Mouse (Mus musculus): ENCODE measurements at regions not wholly inside any gene's neighbourhood (a gene's known extent, or its start where the extent isn't known, plus 50 kb on each side); places are given as distances from the start of the nearest gene placed in this dataset.

DNA sequence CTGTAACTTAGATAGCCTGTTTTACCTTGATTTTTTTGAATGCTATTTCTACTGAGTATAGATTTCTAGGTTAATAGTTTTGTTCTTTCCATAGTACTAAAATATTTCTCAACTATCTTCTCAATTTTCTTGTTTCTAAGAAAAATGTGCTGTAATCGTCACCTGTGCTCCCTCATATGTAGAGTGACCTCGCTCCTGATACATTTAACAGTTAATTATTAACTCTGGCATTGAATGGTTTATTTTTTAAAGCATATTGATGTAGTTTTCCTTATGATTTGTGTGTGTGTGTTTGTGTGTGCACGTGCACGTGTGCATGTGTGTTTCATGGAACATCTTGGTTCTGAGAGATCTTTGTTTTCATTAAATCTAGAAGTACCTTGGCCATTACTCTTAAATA lies 158.7 kb upstream of the Gm15217 start:
- DNase-seq (ENCODE audit: low spot score in 2 of 2), result no peak

DNA sequence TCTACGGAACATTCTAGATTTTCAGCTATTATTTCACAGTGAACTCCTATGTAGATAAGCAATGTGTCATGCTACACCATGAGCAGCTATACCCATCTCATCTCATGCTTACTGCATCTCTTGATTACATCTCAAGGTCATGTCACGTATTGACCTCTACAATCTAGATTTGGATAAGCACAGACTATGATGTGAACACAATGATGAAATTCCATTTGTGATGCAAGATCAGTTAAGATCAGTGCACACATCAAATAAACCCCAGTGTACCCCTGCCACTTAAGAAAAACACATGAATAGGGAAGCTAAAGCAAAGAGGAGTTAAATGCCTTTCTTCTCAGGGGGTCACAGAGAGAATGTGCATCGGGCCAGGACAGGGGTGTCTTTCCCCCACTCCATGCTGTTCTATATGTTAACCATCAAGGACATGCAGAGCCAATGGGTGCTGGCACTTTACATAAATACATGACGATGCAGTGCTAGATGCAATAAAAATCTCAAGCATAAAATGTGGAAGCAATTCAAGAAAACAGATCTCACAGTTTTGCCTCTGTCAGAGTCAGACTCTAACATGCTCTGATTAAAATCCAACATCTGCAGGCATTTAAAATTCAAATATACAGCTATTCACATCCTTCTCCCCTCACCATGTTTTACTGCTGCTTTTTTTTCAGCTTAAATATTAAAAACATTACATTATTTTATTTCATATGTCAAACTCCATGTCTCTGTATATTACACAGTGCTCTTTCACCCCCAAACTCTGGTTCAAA lies 157.1 kb upstream of the Gm15217 start:
- no peak for DNase-seq (ENCODE audit: low spot score in 2 of 2)

DNA sequence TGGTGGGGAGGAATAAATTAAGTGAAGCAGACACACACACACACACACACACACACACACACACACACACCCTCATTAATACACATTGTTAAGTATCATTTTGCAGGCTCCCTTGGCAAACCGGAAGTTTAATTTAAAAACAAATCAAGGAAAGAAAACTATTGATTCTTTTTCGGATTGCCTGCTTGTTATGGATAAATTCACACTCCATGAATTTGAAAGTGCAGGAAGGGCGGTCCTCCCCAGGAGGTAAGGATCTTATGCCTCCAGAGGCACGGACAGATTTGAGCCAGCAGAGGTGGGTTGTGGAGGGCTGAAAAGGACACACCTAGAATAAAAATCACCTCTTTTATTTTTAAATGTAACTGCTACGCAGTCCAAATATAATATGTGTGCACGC lies 156.2 kb upstream of the Gm15217 start:
- no peak for DNase-seq (ENCODE audit: low spot score in 2 of 2)

DNA sequence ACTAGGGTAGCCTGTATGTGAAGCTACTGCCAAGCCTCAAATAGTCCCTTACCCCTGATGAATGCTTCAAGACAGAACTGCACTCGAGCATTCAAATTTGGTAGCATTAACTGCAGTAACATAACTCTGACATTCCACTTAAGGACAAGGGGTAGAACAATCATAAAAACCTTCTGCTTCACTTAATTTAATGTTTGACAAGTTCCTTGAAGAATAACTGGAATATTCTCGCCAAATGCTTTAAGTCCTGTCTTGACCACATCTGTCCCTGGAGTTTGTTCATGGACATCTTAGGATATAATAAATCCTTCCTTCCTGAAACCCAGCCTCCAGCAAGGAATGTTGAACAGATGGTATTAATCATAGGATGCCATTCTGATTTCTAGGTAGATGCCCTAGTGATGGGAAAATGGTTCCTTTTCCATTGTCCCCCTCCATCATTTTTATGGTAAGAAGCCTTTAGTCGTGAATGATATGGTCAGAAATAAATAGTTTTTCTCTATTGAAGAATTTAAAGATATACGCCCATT lies 154.7 kb upstream of the Gm15217 start:
- DNase-seq (ENCODE audit: low spot score in 2 of 2), result no peak

DNA sequence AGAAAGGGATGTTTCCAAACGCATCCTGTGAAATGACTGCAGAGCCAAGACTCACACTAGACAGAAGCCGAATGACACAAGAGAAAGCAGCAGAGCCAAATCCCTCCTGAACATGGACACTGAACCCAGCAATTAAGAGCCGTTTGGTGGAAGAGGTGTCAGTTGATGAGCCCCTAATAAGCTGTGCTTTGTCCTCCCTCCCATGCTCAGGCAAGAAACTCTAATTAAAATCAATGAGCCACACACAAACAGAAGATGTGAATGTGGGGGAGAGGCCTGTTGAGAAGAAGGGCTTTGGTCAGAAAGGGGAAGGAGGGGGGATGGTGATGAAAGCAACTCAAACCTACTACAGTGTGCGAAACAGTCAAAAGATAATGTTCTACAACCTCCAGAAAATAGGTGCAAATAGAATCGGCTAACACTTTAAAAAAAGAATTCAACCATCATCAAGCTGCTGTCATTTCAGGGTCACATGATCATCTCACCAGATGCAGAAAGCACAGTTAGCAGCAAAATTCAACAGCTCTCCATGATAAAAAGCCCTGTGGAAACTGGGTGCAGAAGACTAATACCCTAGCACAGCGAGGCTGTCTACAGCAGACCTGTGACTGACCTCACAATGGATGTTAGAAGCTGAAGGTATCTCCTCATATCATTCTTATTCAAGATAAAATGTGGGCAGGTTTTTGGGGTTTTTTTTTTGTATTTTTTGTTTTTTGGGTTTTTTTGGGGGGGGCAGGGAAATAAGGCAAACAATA lies 153.2 kb upstream of the Gm15217 start:
- no peak for DNase-seq (ENCODE audit: low spot score in 2 of 2)

DNA sequence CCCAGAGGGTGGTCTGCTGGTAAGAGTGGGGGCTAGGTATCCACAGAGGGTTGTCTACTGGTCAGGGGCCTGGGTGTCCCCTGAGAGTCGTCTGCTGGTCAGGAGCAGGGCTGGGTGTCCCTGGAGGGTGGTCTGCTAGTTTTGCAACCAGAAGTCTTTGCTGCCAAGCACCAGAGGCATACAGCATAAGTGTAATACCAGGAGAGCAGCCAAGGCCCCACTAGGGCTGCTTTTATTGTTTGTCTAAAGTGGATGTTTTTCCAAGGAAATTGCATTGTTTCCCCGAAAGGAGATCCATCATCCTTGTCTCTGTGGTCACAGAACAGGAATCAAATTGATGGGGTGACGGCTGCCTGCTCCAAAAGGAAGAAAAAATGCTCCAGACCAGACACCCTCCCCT lies 145.2 kb upstream of the Gm15217 start:
- DNase-seq (ENCODE audit: low spot score in 2 of 2), result no peak

GRCm38 (mm10) chr14:46234835-46235234 lies 144.4 kb upstream of the Gm15217 start:
- no peak for DNase-seq (ENCODE audit: low spot score in 2 of 2)

DNA sequence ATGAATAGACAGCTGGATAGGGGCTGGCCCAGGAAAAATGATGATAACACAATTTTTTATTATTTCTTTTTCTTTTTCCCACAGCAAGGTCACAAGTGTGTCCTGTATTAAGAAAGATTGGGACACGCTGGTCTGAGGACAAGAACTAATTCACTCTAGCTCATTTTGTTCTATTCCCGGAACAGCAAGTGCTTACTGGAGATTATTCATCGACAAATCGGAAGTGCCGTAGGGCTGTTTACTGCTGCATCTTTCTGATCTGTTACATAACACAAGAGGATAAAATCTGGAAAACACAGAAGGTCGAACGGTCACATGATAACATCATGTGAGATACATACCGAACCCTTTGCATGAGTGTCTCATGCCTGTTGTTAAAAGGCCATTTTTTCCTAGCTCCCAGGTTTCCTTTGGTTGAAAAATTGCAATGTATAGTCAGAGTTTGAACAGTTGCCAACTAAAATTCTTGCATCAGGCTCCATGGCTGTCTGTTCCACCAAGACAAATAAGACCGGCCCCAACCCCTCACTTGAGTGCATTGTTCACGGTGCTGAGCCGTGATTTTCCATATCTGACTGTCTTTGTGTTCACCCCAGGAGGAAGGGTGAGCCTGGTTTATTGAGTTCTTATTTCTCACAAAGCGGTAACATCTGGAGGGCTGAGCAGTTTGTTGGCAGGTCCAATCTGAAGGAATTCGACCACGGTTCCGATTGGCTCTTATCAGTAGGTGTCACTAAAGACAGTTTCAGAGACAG lies 139.0 kb upstream of the Gm15217 start:
- DNase-seq (ENCODE audit: low spot score in 2 of 2), result no peak

DNA sequence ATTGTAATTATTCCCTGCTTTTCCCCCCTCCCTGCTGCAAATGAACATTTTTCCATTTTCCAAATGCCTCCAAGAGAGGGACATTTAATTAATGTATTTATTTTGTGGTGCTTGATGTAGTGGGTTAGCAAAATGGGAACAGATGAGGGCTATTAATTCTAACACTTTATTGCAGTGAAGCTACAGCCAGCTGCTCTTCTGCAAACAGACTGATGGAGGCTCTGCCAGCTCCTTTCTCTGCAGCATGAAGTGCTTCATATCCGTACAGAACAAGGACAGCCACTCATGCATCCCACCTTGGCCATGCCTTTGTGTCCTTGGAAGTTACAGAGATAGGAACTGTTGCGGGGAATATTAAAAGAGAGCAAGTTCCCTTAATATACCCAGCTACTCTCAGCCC lies 138.3 kb upstream of the Gm15217 start:
- no peak for DNase-seq (ENCODE audit: low spot score in 2 of 2)

- DNase-seq (ENCODE audit: low spot score in 2 of 2), result no peak
Measured at GRCm38 (mm10) chr14:46247491-46248484, 131.4 kb upstream of the Gm15217 start.

- DNase-seq (ENCODE audit: low spot score in 2 of 2), result no peak
Measured at GRCm38 (mm10) chr14:46249141-46249540, 130.1 kb upstream of the Gm15217 start.

DNA sequence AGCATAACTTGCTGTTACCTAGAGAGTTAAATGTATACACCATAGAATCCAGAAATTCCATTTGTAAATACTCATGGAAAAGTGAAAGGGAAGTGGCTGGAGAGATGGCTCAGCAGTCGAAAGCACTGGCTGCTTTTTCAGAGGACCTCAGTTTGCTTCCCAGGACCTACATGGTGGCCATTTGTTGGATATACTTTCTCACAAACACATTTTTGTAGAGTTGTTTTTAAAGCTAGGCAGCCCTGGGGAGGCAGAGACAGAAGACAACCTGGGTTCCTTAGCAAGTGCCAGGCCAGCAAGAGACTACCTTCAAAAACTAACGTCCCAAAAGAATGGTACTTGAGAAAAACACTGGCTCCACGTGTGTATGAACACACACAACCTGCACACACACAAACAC lies 124.0 kb upstream of the Gm15217 start:
- no peak for DNase-seq (ENCODE audit: low spot score in 2 of 2)

DNA sequence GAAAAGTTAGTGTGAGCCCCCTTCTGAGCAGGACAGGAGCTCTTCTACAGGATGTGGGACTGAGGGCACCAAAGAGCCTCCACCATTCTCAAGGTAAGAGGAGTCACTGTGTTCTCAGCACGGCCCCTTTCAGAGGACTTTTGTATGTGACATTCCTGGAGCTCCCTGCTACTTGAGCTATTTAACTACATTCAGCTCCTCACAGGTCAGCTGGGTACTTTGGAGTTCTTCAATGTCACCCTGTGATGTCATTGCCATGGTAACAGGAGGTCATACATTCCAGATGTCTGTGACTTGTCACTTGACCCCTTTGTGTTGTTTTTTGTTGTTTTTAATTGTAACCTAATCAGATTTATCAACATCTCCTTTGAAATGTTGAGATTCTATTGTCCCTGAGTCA lies 122.9 kb upstream of the Gm15217 start:
- no peak for DNase-seq (ENCODE audit: low spot score in 2 of 2)

DNA sequence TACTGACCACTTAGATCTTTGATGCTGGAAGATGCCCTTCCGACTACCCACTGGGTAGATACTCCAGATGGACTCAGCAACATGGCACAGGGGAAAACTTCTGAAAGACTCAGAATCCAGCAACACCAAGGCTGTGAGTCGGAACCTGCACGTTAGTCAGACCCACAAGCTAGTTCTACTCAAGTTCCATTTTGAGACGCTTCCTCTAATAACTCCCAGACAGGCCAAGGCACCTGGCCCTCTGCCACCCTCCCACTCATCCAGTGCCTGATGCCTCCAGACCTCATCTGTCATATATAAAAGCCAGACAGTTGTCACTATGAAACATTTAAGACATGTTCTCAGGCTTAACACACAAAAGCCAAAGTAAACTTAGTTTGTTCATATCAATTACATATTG lies 121.9 kb upstream of the Gm15217 start:
- DNase-seq (ENCODE audit: low spot score in 2 of 2), result no peak

DNA sequence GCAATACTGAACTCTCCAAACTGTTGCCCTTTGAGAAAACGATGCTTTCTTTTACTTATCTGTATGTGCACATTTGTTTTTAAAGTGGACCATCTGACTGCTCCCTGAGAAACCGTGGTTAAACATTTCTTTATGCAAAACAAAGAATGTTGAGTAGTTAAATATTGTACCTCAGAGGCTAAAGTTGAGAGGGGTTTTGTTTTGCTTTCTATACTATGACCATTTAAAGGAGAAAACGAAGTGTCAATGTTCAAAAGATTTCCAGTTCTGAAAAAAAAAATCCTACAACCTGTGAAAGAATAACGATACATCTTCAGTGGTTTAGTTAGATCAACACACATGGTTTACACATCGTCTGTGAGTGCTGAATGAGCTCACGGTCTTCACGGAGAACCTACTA lies 120.7 kb upstream of the Gm15217 start:
- DNase-seq (ENCODE audit: low spot score in 2 of 2), result no peak

- DNase-seq (ENCODE audit: low spot score in 2 of 2), result no peak
Measured at GRCm38 (mm10) chr14:46260291-46260980, 118.8 kb upstream of the Gm15217 start.

DNA sequence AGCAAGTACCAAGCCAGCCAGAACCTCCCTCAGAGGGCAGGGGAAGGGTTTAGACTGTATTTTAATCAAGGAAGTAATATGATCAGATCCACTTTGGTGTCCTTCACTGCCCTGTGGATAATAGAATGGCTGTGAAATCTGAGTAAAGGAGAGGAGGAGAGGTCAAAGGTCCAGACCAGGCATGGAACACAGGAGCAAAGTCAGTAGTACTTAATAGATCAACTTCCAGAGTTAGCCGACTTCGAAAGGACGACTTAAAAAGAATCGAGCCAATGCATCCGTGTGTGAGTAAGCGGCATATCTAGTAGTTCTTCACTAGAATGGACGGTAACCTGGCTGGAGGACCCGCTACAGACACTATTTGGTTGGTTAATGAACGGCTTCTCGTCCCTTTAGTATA lies 103.8 kb upstream of the Gm15217 start:
- no peak for DNase-seq (ENCODE audit: low spot score in 2 of 2)

- DNase-seq (ENCODE audit: low spot score in 2 of 2), result no peak
Measured at GRCm38 (mm10) chr14:46276926-46277831, 102.0 kb upstream of the Gm15217 start.
